Mouse (Mus musculus) MN1 (cell line): Measurements from ENCODE around the gene Zdhhc16.

ENCODE experiments used
- DNase-seq: peaks from one replicate; pipeline ENCODE4 v3.0.0-alpha.2; 2016; ENCODE audit warnings: low spot score

The Zdhhc16 gene

GRCm38 (mm10) chr19:41933179-41934086 is at the start of gene Zdhhc16, which contains the start of gene Exosc1:
Gene Zdhhc16, plus strand, starts transcription at chr19:41933480.
Gene Exosc1, minus strand, starts transcription at chr19:41933423.
- DNase-seq, result peak; percentile 93

- no peak for DNase-seq
Measured at GRCm38 (mm10) chr19:41883882-41884281, 49.4 kb upstream of the Zdhhc16 start.

- DNase-seq, result no peak
Measured at GRCm38 (mm10) chr19:41888191-41888590, 45.1 kb upstream of the Zdhhc16 start.

GRCm38 (mm10) chr19:41894959-41895358 is 38.3 kb upstream of the Zdhhc16 start:
- DNase-seq, result peak; percentile 13

GRCm38 (mm10) chr19:41895460-41896318 is 37.6 kb upstream of the Zdhhc16 start, which contains the start of gene Rrp12:
Gene Rrp12, minus strand, starts transcription at chr19:41896173.
- DNase-seq, result peak; percentile 90

GRCm38 (mm10) chr19:41896319-41896711 is 37.0 kb upstream of the Zdhhc16 start:
- DNase-seq, result no peak

- peak; percentile 57 for DNase-seq
Measured at GRCm38 (mm10) chr19:41898860-41899259, 34.4 kb upstream of the Zdhhc16 start.

- no peak for DNase-seq
Measured at GRCm38 (mm10) chr19:41900495-41901090, 32.7 kb upstream of the Zdhhc16 start.

GRCm38 (mm10) chr19:41901696-41902095 is 31.6 kb upstream of the Zdhhc16 start:
- DNase-seq, result peak; percentile 75

- no peak for DNase-seq
Measured at GRCm38 (mm10) chr19:41902848-41903593, 30.3 kb upstream of the Zdhhc16 start.

- no peak for DNase-seq
Measured at GRCm38 (mm10) chr19:41905246-41905645, 28.0 kb upstream of the Zdhhc16 start.

- no peak for DNase-seq
Measured at GRCm38 (mm10) chr19:41906311-41907078, 26.8 kb upstream of the Zdhhc16 start.

GRCm38 (mm10) chr19:41907079-41907760 is 26.1 kb upstream of the Zdhhc16 start:
- peak; percentile 14 for DNase-seq

- no peak for DNase-seq
Measured at GRCm38 (mm10) chr19:41908736-41909135, 24.5 kb upstream of the Zdhhc16 start.

GRCm38 (mm10) chr19:41910396-41910795 is 22.9 kb upstream of the Zdhhc16 start:
- DNase-seq, result no peak

- peak; percentile 96 for DNase-seq
Measured at GRCm38 (mm10) chr19:41911178-41912073, 21.9 kb upstream of the Zdhhc16 start, which contains the start of gene Pgam1. Gene Pgam1, plus strand, starts transcription at chr19:41911923.

GRCm38 (mm10) chr19:41912121-41913080 is 20.9 kb upstream of the Zdhhc16 start:
- DNase-seq, result peak; percentile 42
